ENCODE assay signal across 14 mouse cellular contexts in the genomic region with DNA sequence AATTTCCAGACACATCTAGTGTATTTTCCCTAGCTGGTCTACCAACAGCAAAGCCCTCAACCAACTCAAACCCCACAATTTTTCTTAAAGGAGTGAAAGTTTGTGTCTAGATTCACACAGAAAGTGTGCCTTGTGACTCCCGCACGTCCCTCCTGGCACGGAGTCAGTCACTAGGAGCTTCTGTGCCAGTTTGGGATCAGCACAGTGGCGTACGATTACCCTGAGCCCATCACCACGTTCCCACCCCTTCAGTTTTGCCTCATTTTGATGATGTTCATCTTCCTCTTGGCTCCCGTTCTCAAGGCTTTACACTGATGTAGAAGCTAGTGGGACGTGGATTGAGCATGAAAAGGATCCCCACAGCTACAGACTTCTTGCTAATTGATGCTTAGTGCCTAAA.
DNase-seq lines count a peak whose midpoint lies in the region; ATAC-seq lines count a peak whose summit lies in the region.
"Had no signal": no experiment of that assay in that cellular context is flagged by ENCODE, and none has a peak within 500 bp of the region (broad histone marks: within the 10 kb centered on the region; RNA-seq: fewer than 3 reads in every experiment).

No protein-coding gene starts in this region.

- no peak overlapping the region for H3K4me2 ChIP-seq in hindbrain, embryonic 14.5 days (replicated peaks)
- H3K4me2 ChIP-seq in midbrain, embryonic 11.5 days = no peak overlapping the region
- H3K4me2 ChIP-seq in embryonic facial prominence, embryonic 15.5 days (replicated peaks) = no peak overlapping the region
- H3K4me2 ChIP-seq in limb, embryonic 15.5 days = no peak overlapping the region
- H3K4me2 ChIP-seq: kidney, embryonic 15.5 days; neural tube, embryonic 13.5 days had no signal

- no peaks in the 10 kb centered on the region for H3K27me3 ChIP-seq in hindbrain, embryonic 10.5 days (ENCODE audit: insufficient read depth, poor library complexity, severe bottlenecking)
- no peaks in the 10 kb centered on the region for H3K27me3 ChIP-seq in hindbrain, embryonic 14.5 days (ENCODE audit: control insufficient read depth, insufficient read depth, low read length)
- no peaks in the 10 kb centered on the region for H3K27me3 ChIP-seq in midbrain, embryonic 11.5 days (ENCODE audit: control insufficient read depth, insufficient read depth, low read length)
- no peaks in the 10 kb centered on the region for H3K27me3 ChIP-seq in midbrain, embryonic 10.5 days (ENCODE audit: low read depth, poor library complexity, severe bottlenecking)
- H3K27me3 ChIP-seq in embryonic facial prominence, embryonic 15.5 days = no peaks in the 10 kb centered on the region
- H3K27me3 ChIP-seq in limb, embryonic 15.5 days = no peaks in the 10 kb centered on the region
- H3K27me3 ChIP-seq: kidney, embryonic 15.5 days; neural tube, embryonic 13.5 days had no signal

- H3K4me1 ChIP-seq in hindbrain, embryonic 10.5 days (replicated peaks) = peaks cover 37% of the 10 kb centered on the region
- H3K4me1 ChIP-seq in hindbrain, embryonic 14.5 days (replicated peaks; ENCODE audit: control insufficient read depth, insufficient read depth, low read length) = peaks cover 14% of the 10 kb centered on the region
- peaks cover 6% of the 10 kb centered on the region for H3K4me1 ChIP-seq in midbrain, embryonic 11.5 days (ENCODE audit: control insufficient read depth, insufficient read depth, low read length)
- peaks cover 26% of the 10 kb centered on the region for H3K4me1 ChIP-seq in midbrain, embryonic 10.5 days
- peaks cover 38% of the 10 kb centered on the region for H3K4me1 ChIP-seq in embryonic facial prominence, embryonic 15.5 days
- H3K4me1 ChIP-seq in limb, embryonic 15.5 days = peaks cover 23% of the 10 kb centered on the region

- no peaks in the 10 kb centered on the region for H3K9me3 ChIP-seq in hindbrain, embryonic 10.5 days
- H3K9me3 ChIP-seq in hindbrain, embryonic 14.5 days (ENCODE audit: control insufficient read depth, low read length) = no peaks in the 10 kb centered on the region
- H3K9me3 ChIP-seq in midbrain, embryonic 11.5 days (ENCODE audit: control insufficient read depth, low read length) = no peaks in the 10 kb centered on the region
- no peaks in the 10 kb centered on the region for H3K9me3 ChIP-seq in midbrain, embryonic 10.5 days (replicated peaks)
- H3K9me3 ChIP-seq in embryonic facial prominence, embryonic 15.5 days (replicated peaks) = no peaks in the 10 kb centered on the region
- H3K9me3 ChIP-seq in limb, embryonic 15.5 days = no peaks in the 10 kb centered on the region
- H3K9me3 ChIP-seq: G1E; kidney, embryonic 15.5 days; neural tube, embryonic 13.5 days had no signal

- WGBS in hindbrain, embryonic 10.5 days = 62% methylated on average over 8 of the region's 8 CpGs
- 66% methylated on average over 8 of the region's 8 CpGs for WGBS in hindbrain, embryonic 14.5 days
- WGBS in midbrain, embryonic 11.5 days = 63% methylated on average over 8 of the region's 8 CpGs
- 69% methylated on average over 8 of the region's 8 CpGs for WGBS in midbrain, embryonic 10.5 days
- 71% methylated on average over 8 of the region's 8 CpGs for WGBS in embryonic facial prominence, embryonic 15.5 days
- 78% methylated on average over 8 of the region's 8 CpGs for WGBS in limb, embryonic 15.5 days

- H3K27ac ChIP-seq in hindbrain, embryonic 10.5 days = peak overlapping the region; percentile 24; the same call in 1 of the 2 replicates
- no peak overlapping the region; the same call in 1 of the 2 replicates for H3K27ac ChIP-seq in hindbrain, embryonic 14.5 days
- H3K27ac ChIP-seq in midbrain, embryonic 11.5 days (ENCODE audit: low read depth, low read length) = no peak overlapping the region
- H3K27ac ChIP-seq in midbrain, embryonic 10.5 days (replicated peaks) = no peak overlapping the region
- H3K27ac ChIP-seq in embryonic facial prominence, embryonic 15.5 days (replicated peaks) = 0 out of 2 replicates have a peak overlapping the region, but pooled peaks have one; percentile 78
- 0 out of 2 replicates have a peak overlapping the region, but pooled peaks have one; percentile 27 for H3K27ac ChIP-seq in limb, embryonic 15.5 days
- H3K27ac ChIP-seq: kidney, embryonic 15.5 days; neural tube, embryonic 13.5 days had no signal

- H3K36me3 ChIP-seq in hindbrain, embryonic 10.5 days = no peaks in the 10 kb centered on the region
- H3K36me3 ChIP-seq in hindbrain, embryonic 14.5 days (replicated peaks; ENCODE audit: control insufficient read depth, insufficient read depth) = no peaks in the 10 kb centered on the region
- H3K36me3 ChIP-seq in midbrain, embryonic 11.5 days (ENCODE audit: control insufficient read depth, insufficient read depth, low read length) = no peaks in the 10 kb centered on the region
- H3K36me3 ChIP-seq in midbrain, embryonic 10.5 days = no peaks in the 10 kb centered on the region
- no peaks in the 10 kb centered on the region for H3K36me3 ChIP-seq in embryonic facial prominence, embryonic 15.5 days
- H3K36me3 ChIP-seq in limb, embryonic 15.5 days = no peaks in the 10 kb centered on the region
- H3K36me3 ChIP-seq: G1E; kidney, embryonic 15.5 days; neural tube, embryonic 13.5 days had no signal

- H3K9ac ChIP-seq in hindbrain, embryonic 14.5 days = no peak overlapping the region
- no peak overlapping the region for H3K9ac ChIP-seq in midbrain, embryonic 11.5 days (ENCODE audit: low read length)
- H3K9ac ChIP-seq in embryonic facial prominence, embryonic 15.5 days = no peak overlapping the region
- H3K9ac ChIP-seq in limb, embryonic 15.5 days = no peak overlapping the region
- H3K9ac ChIP-seq: kidney, embryonic 15.5 days; neural tube, embryonic 13.5 days had no signal

- ATAC-seq in hindbrain, embryonic 14.5 days (ENCODE audit: low FRiP score) = no peak
- no peak for ATAC-seq in midbrain, embryonic 11.5 days (ENCODE audit: low FRiP score)
- no peak for ATAC-seq in embryonic facial prominence, embryonic 15.5 days (ENCODE audit: insufficient number of reproducible peaks, low FRiP score, low TSS enrichment, low read depth)
- ATAC-seq in limb, embryonic 15.5 days (ENCODE audit: insufficient number of reproducible peaks, low FRiP score, low TSS enrichment, low read depth) = no peak

- no peak for DNase-seq in hindbrain, embryonic 10.5 days (ENCODE audit: low spot score)
- DNase-seq in hindbrain, embryonic 14.5 days (ENCODE audit: low spot score) = no peak
- peak; percentile 81 for DNase-seq in midbrain, embryonic 11.5 days (ENCODE audit: low spot score, missing footprints)
- DNase-seq in midbrain, embryonic 10.5 days (ENCODE audit: low spot score) = no peak
- no peak for DNase-seq in gastrocnemius, postnatal 4 days (ENCODE audit: low spot score in 2 of 2)
- DNase-seq: adrenal gland, adult 8-10 months; cerebellum, adult 2 months; thymus, postnatal 25 days had no signal

- no peak overlapping the region for H3K4me3 ChIP-seq in hindbrain, embryonic 10.5 days
- H3K4me3 ChIP-seq in hindbrain, embryonic 14.5 days (replicated peaks; ENCODE audit: low read length) = no peak overlapping the region
- no peak overlapping the region for H3K4me3 ChIP-seq in midbrain, embryonic 11.5 days (ENCODE audit: low read depth, low read length)
- H3K4me3 ChIP-seq in midbrain, embryonic 10.5 days = no peak overlapping the region
- no peak overlapping the region for H3K4me3 ChIP-seq in embryonic facial prominence, embryonic 15.5 days (replicated peaks)
- no peak overlapping the region for H3K4me3 ChIP-seq in limb, embryonic 15.5 days
- H3K4me3 ChIP-seq: kidney, embryonic 15.5 days; layer of hippocampus, adult 2 months; neural tube, embryonic 13.5 days had no signal

Comparison
In these comparisons a context has a peak if more than half of its experiments do, and no peak if none do; other contexts are left out.
1. H3K27ac ChIP-seq: peak in hindbrain, embryonic 10.5 days (single experiment), embryonic facial prominence, embryonic 15.5 days (single experiment) and limb, embryonic 15.5 days (single experiment); none in hindbrain, embryonic 14.5 days (single experiment), midbrain, embryonic 11.5 days (single experiment) and midbrain, embryonic 10.5 days (single experiment).